Mouse (Mus musculus) spleen, postnatal 10 days (tissue): ENCODE data around the gene Ptpra.
"Not testable (repeated sequence)": the region's sequence is repeated elsewhere in the genome, so short reads cannot be mapped to it uniquely, and the experiment has no call there.

Source experiments
- DNase-seq, 2 experiments: peaks; one replicate each; pipeline ENCODE4 v3.0.0; 2021 to 2022; ENCODE audit warnings: low spot score in 2 of 2

Ptpra gene

GRCm38 (mm10) chr2:130558015-130558414 lies 107.9 kb downstream of the Ptpra start:
- no peak for DNase-seq

- DNase-seq, result peak; percentile 72 to 91
Observed at GRCm38 (mm10) chr2:130563212-130564055, 113.4 kb downstream of the Ptpra start, which contains the start of gene Mrps26. Mrps26 (plus strand) TSS chr2:130563742.

- DNase-seq, result no peak
Observed at GRCm38 (mm10) chr2:130564063-130564462, 114.0 kb downstream of the Ptpra start.

GRCm38 (mm10) chr2:130564983-130565382 lies 114.9 kb downstream of the Ptpra start:
- no peak for DNase-seq

- no peak for DNase-seq
Observed at GRCm38 (mm10) chr2:130568921-130569320, 118.8 kb downstream of the Ptpra start.

- DNase-seq, result no peak
Observed at GRCm38 (mm10) chr2:130569926-130570325, 119.8 kb downstream of the Ptpra start.

GRCm38 (mm10) chr2:130574960-130575359 lies 124.9 kb downstream of the Ptpra start:
- no peak for DNase-seq

- DNase-seq, result no peak
Observed at GRCm38 (mm10) chr2:130575873-130576272, 125.8 kb downstream of the Ptpra start, which contains the start of gene Oxt. Oxt (plus strand) TSS chr2:130576173.

GRCm38 (mm10) chr2:130576564-130576963 lies 126.5 kb downstream of the Ptpra start:
- not testable (repeated sequence) for DNase-seq

GRCm38 (mm10) chr2:130577021-130577420 lies 126.9 kb downstream of the Ptpra start:
- no peak for DNase-seq

- peak in 1 of 2 experiments; percentile 74 for DNase-seq
Observed at GRCm38 (mm10) chr2:130577632-130578031, 127.6 kb downstream of the Ptpra start.

GRCm38 (mm10) chr2:130578148-130578547 lies 128.1 kb downstream of the Ptpra start:
- peak; percentile 49 to 75 for DNase-seq

- no peak for DNase-seq
Observed at GRCm38 (mm10) chr2:130579791-130580190, 129.7 kb downstream of the Ptpra start.

- no peak for DNase-seq
Observed at GRCm38 (mm10) chr2:130581201-130581600, 131.1 kb downstream of the Ptpra start.

- DNase-seq, result no peak
Observed at GRCm38 (mm10) chr2:130582552-130582951, 132.5 kb downstream of the Ptpra start, which contains the start of gene Avp. Avp (minus strand) TSS chr2:130582554.

GRCm38 (mm10) chr2:130583902-130584560 lies 134.0 kb downstream of the Ptpra start:
- DNase-seq, result no peak

- DNase-seq, result no peak
Observed at GRCm38 (mm10) chr2:130586016-130586415, 135.9 kb downstream of the Ptpra start.

- DNase-seq, result no peak
Observed at GRCm38 (mm10) chr2:130588373-130588772, 138.3 kb downstream of the Ptpra start.

GRCm38 (mm10) chr2:130589157-130589556 lies 139.1 kb downstream of the Ptpra start:
- DNase-seq, result no peak

- no peak for DNase-seq
Observed at GRCm38 (mm10) chr2:130589761-130590160, 139.7 kb downstream of the Ptpra start.

- no peak for DNase-seq
Observed at GRCm38 (mm10) chr2:130591016-130591415, 140.9 kb downstream of the Ptpra start.

GRCm38 (mm10) chr2:130595596-130595995 lies 145.5 kb downstream of the Ptpra start:
- no peak for DNase-seq

GRCm38 (mm10) chr2:130597601-130598010 lies 147.5 kb downstream of the Ptpra start:
- no peak for DNase-seq
